Mouse (Mus musculus): ENCODE data around the gene Olah.

The Olah gene

GRCm38 (mm10) chr2:3348422-3348821, 48.6 kb downstream of the Olah start:
- DNase-seq: no peak

GRCm38 (mm10) chr2:3335611-3336301, 61.3 kb downstream of the Olah start, which contains the start of gene Acbd7:
Gene Acbd7 (plus strand): TSS chr2:3336168.
- DNase-seq: peak; percentile 68 to 77

- no peak for DNase-seq
Observed at GRCm38 (mm10) chr2:3333761-3334160, 63.2 kb downstream of the Olah start.

GRCm38 (mm10) chr2:3332484-3333242, 64.3 kb downstream of the Olah start, which contains the start of gene Rpp38:
Gene Rpp38 (minus strand): TSS chr2:3332643.
- DNase-seq: peak; percentile 98 to 99

GRCm38 (mm10) chr2:3332056-3332455, 65.0 kb downstream of the Olah start:
- no peak for DNase-seq

- DNase-seq: peak; percentile 15 to 28
Observed at GRCm38 (mm10) chr2:3331071-3331703, 65.8 kb downstream of the Olah start.

GRCm38 (mm10) chr2:3327351-3327750, 69.7 kb downstream of the Olah start:
- DNase-seq: peak; percentile 85 to 86

GRCm38 (mm10) chr2:3326547-3326946, 70.5 kb downstream of the Olah start:
- no peak for DNase-seq

GRCm38 (mm10) chr2:3324381-3325130, 72.5 kb downstream of the Olah start:
- DNase-seq: no peak

- DNase-seq: no peak
Observed at GRCm38 (mm10) chr2:3323132-3323531, 73.9 kb downstream of the Olah start.

- DNase-seq: peak; percentile 62 to 67
Observed at GRCm38 (mm10) chr2:3305426-3306025, 91.5 kb downstream of the Olah start.

- DNase-seq: no peak
Observed at GRCm38 (mm10) chr2:3295826-3296225, 101.2 kb downstream of the Olah start.

- DNase-seq: no peak
Observed at GRCm38 (mm10) chr2:3292170-3292569, 104.8 kb downstream of the Olah start.

Data from cerebellum, postnatal 10 days (tissue).